Mouse (Mus musculus): ENCODE data around the gene Isy1. TPM values are rescaled to one million over a fixed set of nuclear protein-coding genes. Genes with fewer than 3 reads are reported as not detected.

Gene Isy1
- total and polyA plus RNA-seq, 3 experiments, result 43.8 to 140 (median 77.4) TPM

DNA sequence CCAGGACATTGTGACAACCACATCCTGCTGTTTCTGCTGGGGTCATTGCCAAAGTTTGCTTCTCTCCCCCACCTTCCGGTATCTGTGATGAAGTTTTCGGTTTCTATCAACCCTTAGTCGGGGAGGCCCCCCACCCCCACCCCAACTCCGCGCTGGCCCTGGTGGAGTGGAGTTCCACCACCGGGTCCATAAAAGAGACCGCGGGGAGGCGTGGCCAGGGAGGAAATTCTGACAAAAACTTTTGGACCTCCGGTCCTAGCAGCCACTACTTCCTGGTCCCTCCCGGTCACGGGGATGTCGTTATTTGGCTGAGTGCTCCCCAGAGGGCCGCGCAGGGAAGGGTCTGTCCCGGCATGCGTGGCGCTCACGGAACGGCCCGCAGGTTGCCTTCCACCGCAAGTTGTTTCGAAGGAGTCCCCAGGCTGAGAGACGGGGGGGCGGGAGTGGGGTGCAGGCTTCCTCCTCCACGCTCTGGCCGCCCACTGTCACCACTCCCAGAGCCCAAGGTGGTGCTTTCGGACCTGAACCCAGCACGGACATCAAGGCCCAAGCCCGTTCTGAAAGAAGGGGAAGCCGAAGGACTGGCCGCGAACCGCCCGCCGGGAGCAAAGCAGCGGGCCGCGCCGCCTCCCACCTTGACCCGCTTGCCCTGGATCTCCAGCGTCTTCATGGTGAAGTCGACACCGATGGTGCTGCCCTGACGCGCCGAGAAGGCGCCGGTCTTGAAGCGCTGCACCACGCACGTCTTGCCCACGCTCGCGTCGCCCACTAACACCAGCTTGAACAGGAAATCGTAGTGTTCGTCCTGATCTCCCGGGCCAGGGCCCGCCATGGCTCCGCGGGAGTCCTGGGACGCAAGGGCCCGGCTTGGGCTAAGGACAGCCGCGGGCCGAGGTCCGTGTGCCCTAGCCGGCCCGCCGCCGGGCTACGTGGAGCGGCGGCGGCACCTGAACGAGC lies 27.6 kb downstream of the Isy1 start:
- Histone ChIP-seq H3K36me3 (replicated peaks in 1 of 2; ENCODE audit: control insufficient read depth in 1 of 2, insufficient read depth in 1 of 2, low read length in 1 of 2) (peaks cover 12 to 41% of the 10 kb centered on the region in 2 experiments), H3K4me3 (replicated peaks in 1 of 3; ENCODE audit: low read depth in 2 of 3, low read length in 2 of 3, poor library complexity in 1 of 3) (peak overlapping the region; percentile 75 to 94 (median 78)), H3K27ac (ENCODE audit: insufficient read depth, low read depth) (peak overlapping the region; percentile 93), H3K79me2 (replicated peaks; ENCODE audit: control insufficient read depth, extremely low read depth, insufficient read depth, poor library complexity, severe bottlenecking) (peaks cover 32% of the 10 kb centered on the region), H3K9me3 (replicated peaks; ENCODE audit: low read length) (no peaks in the 10 kb centered on the region), H3K9ac (ENCODE audit: insufficient read depth, low read depth) (peak overlapping the region; percentile 87), H3K4me1 (ENCODE audit: control insufficient read depth in 1 of 2, insufficient read depth in 2 of 2) (peaks cover 13 to 56% of the 10 kb centered on the region in 2 experiments), H3K27me3 (replicated peaks) (no peaks in the 10 kb centered on the region), H3K4me2 (ENCODE audit: insufficient read depth, low read depth, poor library complexity, severe bottlenecking) (peak overlapping the region; percentile 85)
- peak; percentile 88 for DNase-seq (ENCODE audit: extremely low read depth)
- dilution Hi-C loops (cut with MboI; ENCODE audit: extremely low pct_ligation_motif_present, extremely low pct_unique_long_range_greater_than_20kb, low sequenced_read_pairs) (no loop called here), in situ Hi-C loops (cut with MboI; ENCODE audit: low pct_ligation_motif_present, low pct_unique_long_range_greater_than_20kb, low sequenced_read_pairs) (no loop called here)
- peak; percentile 49 for TF ChIP-seq MXI1 (IDR thresholded peaks at IDR 0.05; ENCODE audit: low read depth, low read length)
- peak; percentile 76 for TF ChIP-seq BHLHE40 (IDR thresholded peaks at IDR 0.05; ENCODE audit: low read depth, low read length)
- TF ChIP-seq CTCF (conservative IDR thresholded peaks at IDR 0.05 in 1 of 2, IDR thresholded peaks at IDR 0.05 in 1 of 2; ENCODE audit: low read depth in 2 of 2, low read length in 2 of 2), result no peak
- TF ChIP-seq NELFE (IDR thresholded peaks at IDR 0.05; ENCODE audit: low read depth, low read length), result no peak
- TF ChIP-seq MAFK (IDR thresholded peaks at IDR 0.05; ENCODE audit: insufficient replicate concordance, low read length), result peak; percentile 26; the same call in 1 of the 2 replicates
- TF ChIP-seq POLR2A (IDR thresholded peaks at IDR 0.05; ENCODE audit: low read depth, low read length), result peak; percentile 46; the same call in 1 of the 2 replicates
- TF ChIP-seq IRF4 (IDR thresholded peaks at IDR 0.05; ENCODE audit: low read depth, low read length), result peak; percentile 91
- peak; percentile 34; the same call in 1 of the 2 replicates for TF ChIP-seq HCFC1 (IDR thresholded peaks at IDR 0.05; ENCODE audit: low read depth, low read length)
- TF ChIP-seq TBP (conservative IDR thresholded peaks at IDR 0.05; ENCODE audit: low read depth, low read length), result no peak
- TF ChIP-seq EP300 (IDR thresholded peaks at IDR 0.05; ENCODE audit: low read length), result peak; percentile 53; the same call in 1 of the 2 replicates
- peak; percentile 46; the same call in 1 of the 2 replicates for TF ChIP-seq MEF2A (IDR thresholded peaks at IDR 0.05; ENCODE audit: borderline replicate concordance, low read depth, low read length)
- peak; percentile 61; the same call in 1 of the 2 replicates for TF ChIP-seq RCOR1 (conservative IDR thresholded peaks at IDR 0.05; ENCODE audit: low read depth, low read length)
- no peak for TF ChIP-seq POLR2AphosphoS2 (IDR thresholded peaks at IDR 0.05; ENCODE audit: low read depth, low read length)
- 0 out of 2 replicates have a peak, but pooled peaks have one; percentile 62 for TF ChIP-seq CHD1 (IDR thresholded peaks at IDR 0.05; ENCODE audit: low read depth, low read length)
- 0 out of 2 replicates have a peak, but pooled peaks have one; percentile 27 for TF ChIP-seq KAT2A (IDR thresholded peaks at IDR 0.05; ENCODE audit: insufficient replicate concordance, low read length)
- 0 out of 2 replicates have a peak, but pooled peaks have one; percentile 33 for TF ChIP-seq MAX (IDR thresholded peaks at IDR 0.05; ENCODE audit: low read length)
- TF ChIP-seq ZNF384 (IDR thresholded peaks at IDR 0.05; ENCODE audit: low read depth, low read length), result no peak
- TF ChIP-seq SMC3 (IDR thresholded peaks at IDR 0.05; ENCODE audit: low read depth, low read length), result no peak
- TF ChIP-seq ZKSCAN1 (IDR thresholded peaks at IDR 0.05; ENCODE audit: borderline replicate concordance, low read depth, low read length), result no peak
- peak; percentile 21; the same call in 1 of the 2 replicates for TF ChIP-seq ZMIZ1 (IDR thresholded peaks at IDR 0.05; ENCODE audit: low read depth, low read length)
- TF ChIP-seq CHD2 (IDR thresholded peaks at IDR 0.05; ENCODE audit: low read length), result peak; percentile 90
- peak; percentile 70 for TF ChIP-seq TCF12 (IDR thresholded peaks at IDR 0.05; ENCODE audit: low read depth, low read length)
- no peak; the same call in 1 of the 2 replicates for TF ChIP-seq USF1 (IDR thresholded peaks at IDR 0.05; ENCODE audit: low read depth, low read length)
- no peak for TF ChIP-seq GABPA (IDR thresholded peaks at IDR 0.05; ENCODE audit: insufficient replicate concordance, low read depth, low read length)
- no peak for TF ChIP-seq MYC (IDR thresholded peaks at IDR 0.05; ENCODE audit: low read depth, low read length)
- no peak; the same call in 1 of the 2 replicates for TF ChIP-seq RAD21 (IDR thresholded peaks at IDR 0.05; ENCODE audit: low read depth, low read length)
- TF ChIP-seq USF2 (conservative IDR thresholded peaks at IDR 0.05; ENCODE audit: low read depth, low read length), result no peak
- peak; percentile 82 for TF ChIP-seq ELF1 (IDR thresholded peaks at IDR 0.05; ENCODE audit: low read depth, low read length)
- peak; percentile 70 for TF ChIP-seq SIN3A (IDR thresholded peaks at IDR 0.05; ENCODE audit: low read length)
- no peak for TF ChIP-seq E2F4 (IDR thresholded peaks at IDR 0.05; ENCODE audit: insufficient replicate concordance, low read depth, low read length)
- TF ChIP-seq ZC3H11A (IDR thresholded peaks at IDR 0.05; ENCODE audit: low read depth, low read length), result no peak
- TF ChIP-seq UBTF (IDR thresholded peaks at IDR 0.05; ENCODE audit: low read depth, low read length), result peak; percentile 57
- TF ChIP-seq NRF1 (IDR thresholded peaks at IDR 0.05; ENCODE audit: low read depth, low read length), result 0 out of 2 replicates have a peak, but pooled peaks have one; percentile 4
- peak; percentile 46; the same call in 1 of the 2 replicates for TF ChIP-seq JUND (conservative IDR thresholded peaks at IDR 0.05; ENCODE audit: low read depth, low read length)
- peak; percentile 43; the same call in 1 of the 2 replicates for TF ChIP-seq MAZ (IDR thresholded peaks at IDR 0.05; ENCODE audit: low read depth, low read length)
- no peak for TF ChIP-seq PAX5 (IDR thresholded peaks at IDR 0.05; ENCODE audit: low read length)
- peak; percentile 70 for TF ChIP-seq ETS1 (conservative IDR thresholded peaks at IDR 0.05; ENCODE audit: low read depth, low read length)

Measured in CH12.LX (cell line).